Mouse (Mus musculus) megakaryocyte-erythroid progenitor cell, adult 5-6 weeks (primary cell): ENCODE measurements around the gene Trim7. TPM values are rescaled to one million over a fixed set of nuclear protein-coding genes. Genes with fewer than 3 reads are reported as not detected.

Source experiments
- ATAC-seq: replicated peaks from 2 replicates; pipeline ENCODE4 v1.8.0; 2016; ENCODE audit warnings: mild to moderate bottlenecking, inconsistent platforms; ENCODE audit not compliant: severe bottlenecking, poor library complexity, low FRiP score, low TSS enrichment
- total RNA-seq, 2 experiments: library from RNA; stranded (forward) in 1 of 2; stranded (reverse) in 1 of 2; fragments of 200-1000, 215-1000 nt in 1 of 2; fragments of >200 nt in 1 of 2; fragmentation: Nextera tagmentation in 1 of 2; gene quantifications; 2 replicates each; pipeline ENCODE4 v1.2.3; 2014 to 2017

The Trim7 gene
- total RNA-seq, 2 experiments from 2014 or later, result 0.75 TPM; not detected in 1

GRCm38 (mm10) chr11:48799921-48800701 lies 25.8 kb upstream of the Trim7 start, which contains the start of gene Rack1:
Rack1 (plus strand) TSS chr11:48800332.
- ATAC-seq, result peak; percentile 86

DNA sequence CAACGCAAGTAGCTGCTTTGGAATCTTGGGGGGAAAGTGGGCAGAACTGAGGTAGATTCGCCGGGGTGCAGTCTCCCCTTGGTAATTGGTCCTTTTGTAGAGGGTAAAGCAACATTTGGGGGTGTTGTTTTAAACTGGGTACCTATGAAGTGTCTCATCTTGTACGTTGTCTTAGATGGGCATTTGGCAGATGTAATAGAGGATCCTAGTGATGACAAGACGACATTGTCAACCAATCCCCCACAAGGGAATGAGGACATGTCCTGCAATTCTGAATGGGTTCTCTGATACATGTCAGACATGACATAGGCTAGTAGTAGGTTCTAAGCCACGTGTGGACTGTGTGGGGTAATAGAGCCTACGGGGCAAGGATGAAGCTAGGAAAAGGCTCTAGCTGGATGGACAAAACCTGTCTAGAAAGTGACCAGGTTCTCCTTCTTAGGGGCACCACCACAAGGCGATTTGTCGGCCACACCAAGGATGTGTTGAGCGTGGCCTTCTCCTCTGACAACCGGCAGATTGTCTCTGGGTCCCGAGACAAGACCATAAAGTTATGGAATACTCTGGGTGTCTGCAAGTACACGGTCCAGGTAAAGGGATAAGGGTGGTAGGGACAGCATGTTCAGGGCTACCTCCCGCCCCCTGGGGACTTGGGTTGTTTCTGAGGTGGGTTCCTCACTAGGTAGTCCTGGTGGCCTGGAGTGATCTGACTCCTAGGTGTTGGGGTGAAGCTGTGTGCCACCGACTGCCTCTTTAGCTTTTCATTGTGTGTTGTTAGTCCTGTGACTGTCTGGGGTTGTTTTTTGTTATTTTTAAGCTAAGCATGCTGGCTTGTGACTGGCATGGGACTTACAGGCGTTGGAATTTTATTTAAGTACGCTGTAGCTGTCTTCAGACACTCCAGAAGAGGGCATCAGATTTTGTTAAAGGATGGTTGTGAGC lies 23.8 kb upstream of the Trim7 start:
- ATAC-seq, result no peak

DNA sequence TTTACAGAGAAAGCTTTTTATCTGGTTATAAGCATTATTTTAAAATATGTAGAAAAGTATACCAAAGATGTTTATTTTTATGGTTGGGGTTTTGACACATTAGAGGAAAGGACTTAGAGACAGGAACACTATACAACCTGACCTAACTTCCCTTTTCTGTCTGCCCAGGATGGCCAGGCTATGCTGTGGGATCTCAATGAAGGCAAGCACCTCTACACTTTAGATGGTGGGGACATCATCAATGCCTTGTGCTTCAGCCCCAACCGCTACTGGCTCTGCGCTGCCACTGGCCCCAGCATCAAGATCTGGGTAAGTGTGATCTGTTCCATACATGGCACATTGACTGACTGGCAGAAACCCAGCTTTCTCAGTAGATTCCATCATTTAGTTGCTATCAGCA lies 22.0 kb upstream of the Trim7 start:
- no peak for ATAC-seq

DNA sequence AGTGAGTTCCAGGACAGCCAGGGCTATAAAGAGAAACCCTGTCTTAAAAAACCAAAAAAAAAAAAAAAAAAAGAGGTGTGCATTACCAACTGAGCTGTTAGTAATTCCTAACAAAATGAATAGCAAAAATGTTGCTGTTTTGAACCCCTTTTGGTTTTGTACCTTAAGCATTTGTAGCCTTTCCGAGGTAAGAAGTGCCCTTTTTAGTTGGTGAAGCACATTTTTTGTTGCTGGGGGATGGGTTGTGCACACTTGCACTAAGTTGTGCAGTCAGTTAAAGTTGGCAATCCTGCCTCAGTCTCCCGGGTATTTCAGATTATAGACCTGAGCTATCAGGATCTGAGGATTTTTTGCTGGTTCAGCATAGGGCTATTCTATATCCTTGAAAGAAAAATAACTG lies 21.0 kb upstream of the Trim7 start:
- ATAC-seq, result no peak

- ATAC-seq, result peak; percentile 38
These were observed 18.9 kb upstream of the Trim7 start for GRCm38 (mm10) chr11:48806856-48807562.

DNA sequence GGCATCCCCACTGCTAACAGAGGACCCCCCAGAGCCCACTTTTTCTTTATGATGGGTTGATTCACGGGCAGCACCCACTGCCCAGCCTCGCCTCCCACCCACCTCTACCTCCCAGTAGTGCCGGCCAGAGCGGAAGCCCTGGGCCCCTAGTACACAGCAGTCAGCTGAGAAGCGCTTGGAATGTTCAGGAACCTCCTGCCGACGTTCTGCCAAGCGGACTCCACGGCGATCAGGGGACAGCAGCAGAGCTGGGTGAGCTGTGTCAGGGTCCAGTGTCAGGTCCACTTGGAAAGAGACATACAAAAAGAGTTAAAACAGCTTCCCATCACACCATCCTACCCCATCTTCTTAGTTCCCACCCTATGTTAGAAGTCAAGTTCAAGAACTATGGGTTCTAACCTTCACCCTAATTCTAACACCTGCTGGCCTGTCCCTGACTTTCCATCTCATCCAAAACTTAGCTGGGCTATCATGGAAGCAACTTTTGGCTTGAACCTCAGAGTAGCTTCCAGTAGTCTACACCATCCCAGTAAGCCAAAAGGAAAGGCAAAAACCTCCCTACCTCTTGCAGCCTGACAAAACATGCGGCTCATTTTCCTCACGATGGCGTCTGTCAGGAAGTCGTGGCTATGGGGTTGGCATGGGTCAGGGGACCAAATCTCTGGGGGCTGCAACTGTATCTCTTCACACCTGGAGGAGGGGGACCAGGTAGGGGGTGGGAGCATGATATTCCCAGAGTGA lies 18.2 kb upstream of the Trim7 start:
- ATAC-seq, result no peak

GRCm38 (mm10) chr11:48808304-48808646 lies 17.7 kb upstream of the Trim7 start:
- no peak for ATAC-seq

GRCm38 (mm10) chr11:48808737-48809433 lies 17.1 kb upstream of the Trim7 start:
- ATAC-seq, result 0 out of 2 replicates have a peak, but pooled peaks have one; percentile 6

DNA sequence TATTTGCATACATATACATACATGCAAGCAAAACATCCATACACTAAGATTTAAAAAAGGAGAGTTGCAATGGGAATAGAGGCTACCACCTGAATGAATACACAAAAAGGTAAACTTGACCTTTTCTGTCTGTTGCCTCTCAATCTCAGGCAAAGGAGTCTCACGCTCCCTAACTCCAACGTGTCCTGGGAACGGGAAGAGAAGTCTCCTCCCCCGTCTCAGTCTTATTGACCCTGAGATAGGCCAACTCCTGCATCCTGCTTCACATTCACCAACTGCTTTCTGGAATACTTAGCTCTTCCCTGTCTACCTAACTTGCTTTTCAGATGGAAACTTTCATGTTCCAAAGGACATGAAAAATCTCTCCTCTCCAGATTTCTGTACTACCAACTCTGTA lies 16.5 kb upstream of the Trim7 start:
- no peak for ATAC-seq

DNA sequence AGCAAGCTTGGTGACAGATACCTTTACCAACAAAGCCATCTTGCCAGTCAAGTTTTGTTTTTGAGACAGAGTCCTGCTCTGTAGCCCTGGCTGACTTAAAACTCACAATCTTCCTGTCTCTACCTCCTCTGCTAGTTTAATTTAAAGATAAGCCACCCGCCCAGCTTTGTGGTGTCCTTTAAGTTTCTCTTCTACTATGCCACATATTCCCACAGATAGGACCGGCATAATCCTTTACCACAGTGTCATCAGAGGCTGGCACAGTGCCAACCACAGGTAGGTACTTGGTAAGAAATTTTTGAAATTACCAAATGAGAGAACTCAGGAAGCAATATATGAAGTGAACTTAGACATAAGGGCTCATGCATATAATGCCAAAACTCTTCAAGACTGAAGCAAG lies 15.8 kb upstream of the Trim7 start:
- ATAC-seq, result peak; percentile 62

GRCm38 (mm10) chr11:48813782-48814181 lies 12.2 kb upstream of the Trim7 start:
- ATAC-seq, result no peak

DNA sequence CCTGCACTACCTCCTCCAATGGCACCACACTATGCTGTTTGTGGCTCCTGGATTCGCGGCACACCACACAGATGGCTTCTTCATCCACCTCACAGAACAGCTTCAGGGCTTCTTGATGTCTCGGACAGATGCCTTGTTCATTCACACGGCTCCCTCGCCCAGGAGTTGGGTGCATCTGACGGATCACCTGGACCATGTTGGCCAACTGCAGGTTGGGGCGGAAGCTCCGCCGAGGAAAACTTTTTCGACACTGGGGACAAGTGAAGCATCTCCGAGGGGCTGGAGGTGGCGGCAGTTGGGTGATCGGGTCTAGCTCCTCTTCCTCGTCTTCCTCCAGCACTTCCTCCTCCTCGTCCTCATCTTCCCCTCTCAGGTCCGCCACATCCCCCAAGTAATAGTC lies 10.1 kb upstream of the Trim7 start:
- no peak for ATAC-seq

- 0 out of 2 replicates have a peak, but pooled peaks have one; percentile 4 for ATAC-seq
These were observed 9.6 kb upstream of the Trim7 start for GRCm38 (mm10) chr11:48816281-48816781.

DNA sequence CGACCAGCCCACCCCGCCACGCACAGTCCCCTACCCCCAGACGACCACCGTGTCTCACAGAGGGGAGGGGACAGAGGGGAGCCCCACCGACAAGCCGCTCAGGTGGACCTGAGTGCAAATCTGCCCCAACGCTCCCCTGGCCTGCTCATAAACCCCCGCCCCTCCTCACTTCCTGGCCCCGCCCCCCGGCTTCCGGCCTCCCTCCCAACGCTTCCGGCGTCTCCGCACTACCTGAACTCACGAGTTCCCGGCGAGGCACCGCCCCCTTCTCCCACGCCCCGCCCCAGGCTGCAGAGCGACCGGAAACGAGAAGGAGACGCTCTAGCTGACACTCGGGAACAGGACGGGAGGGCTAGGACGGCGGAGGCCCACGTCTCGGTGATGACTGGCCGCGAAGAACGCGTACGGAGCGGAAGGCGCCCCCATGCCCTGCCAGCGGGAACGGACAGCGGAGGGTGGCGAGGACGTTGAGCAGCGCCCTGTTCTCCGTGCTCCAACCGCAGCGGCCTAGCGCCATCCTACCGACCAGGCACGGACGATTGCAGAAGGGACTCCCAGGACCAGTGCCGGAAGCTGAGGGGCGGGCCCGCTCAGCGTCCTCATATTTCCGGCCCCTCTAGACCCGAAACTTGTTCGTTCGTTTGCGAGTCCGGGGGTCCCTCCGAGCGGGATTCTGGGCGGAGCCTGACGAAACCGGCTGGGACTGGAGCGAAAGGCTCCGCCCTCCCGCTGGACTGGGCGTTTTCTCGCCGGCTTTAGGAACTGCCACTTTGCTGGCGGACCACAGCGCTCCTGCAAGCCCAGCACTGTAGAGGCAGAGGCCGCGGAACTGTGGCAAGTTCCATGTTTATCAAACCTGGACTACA lies 8.9 kb upstream of the Trim7 start, which contains the start of gene Trim41:
Trim41 (minus strand) TSS at position 554 of the 866 bp plus-strand sequence.
- peak; percentile 87 for ATAC-seq

DNA sequence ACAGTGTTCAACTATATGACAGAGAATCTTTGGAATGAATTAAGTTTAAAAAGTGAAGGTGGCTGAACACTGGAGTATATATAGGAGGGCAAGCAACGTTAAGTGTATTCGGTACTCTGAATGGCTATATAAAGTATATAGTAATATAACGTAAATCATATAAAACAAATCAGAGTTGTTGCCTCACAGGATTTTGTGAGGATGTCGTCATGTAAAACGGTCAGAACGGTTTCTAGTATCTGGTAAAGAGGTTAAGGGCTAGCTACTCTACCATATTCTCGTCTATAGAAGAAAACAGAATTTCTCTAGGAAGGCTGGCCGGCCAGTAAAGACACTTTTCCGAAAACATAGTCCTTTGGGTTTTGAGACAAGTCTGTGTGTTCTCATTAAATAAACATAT lies 8.1 kb upstream of the Trim7 start:
- no peak for ATAC-seq

GRCm38 (mm10) chr11:48818346-48818745 lies 7.6 kb upstream of the Trim7 start:
- ATAC-seq, result peak; percentile 28; the same call in 1 of the 2 replicates

DNA sequence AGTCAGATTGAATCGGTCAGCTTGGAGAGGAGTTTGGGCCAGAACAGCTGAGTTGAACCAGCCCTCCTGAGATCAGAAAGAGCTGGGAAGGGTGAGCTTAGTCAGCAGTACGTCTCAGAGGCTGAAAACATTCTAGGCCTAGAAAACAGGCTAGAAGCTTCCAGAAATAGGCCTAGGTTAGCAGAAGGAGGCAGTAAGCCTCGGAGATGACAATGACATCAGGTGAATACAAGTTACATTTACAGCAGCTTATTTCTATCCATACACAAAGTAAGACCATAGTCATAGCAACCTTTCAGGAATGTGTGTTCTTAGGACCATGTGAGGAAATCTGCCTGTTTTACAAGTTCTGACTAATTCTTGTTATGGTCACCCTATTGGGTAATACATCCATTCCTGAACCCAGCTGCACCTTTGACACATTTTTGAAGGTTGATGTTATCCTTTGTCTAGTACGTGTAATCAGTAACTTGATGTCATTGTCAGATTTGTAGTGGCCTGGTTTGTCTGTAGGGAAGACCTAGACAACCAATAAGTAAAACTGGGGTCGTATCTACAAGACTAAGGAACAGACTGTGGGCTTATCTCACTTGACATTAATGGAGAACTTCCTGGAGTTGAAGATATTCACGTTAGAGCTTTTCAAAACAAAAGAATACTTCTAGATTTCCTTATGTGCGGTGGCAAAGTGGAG lies 6.2 kb upstream of the Trim7 start:
- ATAC-seq, result no peak
